Mouse (Mus musculus) forebrain, embryonic 10.5 days (tissue): ENCODE data around the gene Defb26. TPM values are rescaled to one million over a fixed set of nuclear protein-coding genes. Genes with fewer than 3 reads are reported as not detected.

Source experiments
- DNase-seq: peaks from one replicate; pipeline ENCODE4 v3.0.0-alpha.2; 2017; ENCODE audit warnings: low spot score; ENCODE audit errors: extremely low spot score
- H3K27ac ChIP-seq: fragments of 300-500 bp; sonication (generic); 2 replicates; pipeline ENCODE4 v1.5.1; 2016; ENCODE audit warnings: mild to moderate bottlenecking
- H3K27me3 ChIP-seq: fragments of 300-500 bp; sonication (generic); 2 replicates; pipeline ENCODE4 v1.6.1; 2016; ENCODE audit warnings: mild to moderate bottlenecking; ENCODE audit not compliant: poor library complexity, severe bottlenecking
- H3K36me3 ChIP-seq: fragments of 300-500 bp; sonication (generic); replicated peaks from 2 replicates; pipeline ENCODE4 v1.6.1; 2016; ENCODE audit warnings: mild to moderate bottlenecking, moderate library complexity
- H3K4me1 ChIP-seq: fragments of 300-500 bp; sonication (generic); 2 replicates; pipeline ENCODE4 v1.6.1; 2016
- H3K4me3 ChIP-seq: fragments of 300-500 bp; sonication (generic); 2 replicates; pipeline ENCODE4 v1.5.1; 2016; ENCODE audit warnings: mild to moderate bottlenecking, moderate library complexity
- H3K9me3 ChIP-seq: fragments of 300-500 bp; sonication (generic); 2 replicates; pipeline ENCODE4 v1.6.1; 2016; ENCODE audit warnings: mild to moderate bottlenecking, moderate library complexity
- WGBS: fragments of 180-500 bp; shearing (Covaris S2); methylation state at CpG from one replicate; pipeline ENCODE4 v1.1.7; 2016; 5-methylcytosine and 5-hydroxymethylcytosine counted together
- polyA plus RNA-seq: library from polyadenylated mRNA; unstranded; fragments of >200 nt; fragmentation: Nextera tagmentation; extraction: Ambion mirVana; gene quantifications from 2 replicates; pipeline ENCODE4 v1.2.1, GENCODE M21; 2016

Defb26 gene
- polyA plus RNA-seq, 1 experiment from 2014 or later = not detected

DNA sequence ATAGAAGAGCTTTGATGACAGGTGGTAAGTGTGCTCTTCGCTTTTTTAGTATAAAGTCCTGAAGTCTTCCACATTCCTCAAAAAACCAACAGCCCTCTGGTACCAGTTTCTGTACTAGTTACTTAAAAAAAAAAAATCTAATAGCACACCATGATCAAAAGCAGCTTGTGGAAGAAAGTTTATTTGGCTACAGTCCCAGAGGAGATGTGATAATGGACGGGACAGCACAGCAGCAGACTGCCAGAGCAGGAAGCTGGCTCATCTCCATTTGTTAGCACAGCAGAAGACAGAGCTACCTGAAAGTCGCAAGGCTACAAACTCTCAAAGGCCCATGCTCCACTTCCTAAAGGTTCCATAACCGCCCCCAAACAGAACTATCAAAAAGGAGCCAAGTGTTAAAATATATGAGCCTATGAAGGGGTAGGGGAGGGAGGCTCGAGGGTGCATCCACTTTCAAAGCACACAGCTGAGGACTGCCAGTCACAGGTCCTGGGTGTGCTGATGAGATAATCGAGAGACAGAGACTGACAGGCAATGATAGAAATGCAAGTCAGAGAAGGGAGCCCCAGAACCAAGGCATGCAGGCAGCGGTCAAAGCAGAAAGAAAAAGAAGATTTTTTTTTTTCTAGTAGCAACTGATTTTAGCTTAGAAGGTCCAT, 11.2 kb downstream of the Defb26 start:
- Histone ChIP-seq H3K36me3 (no peaks in the 10 kb centered on the region), H3K4me1 (no peaks in the 10 kb centered on the region), H3K4me3 (no peak overlapping the region), H3K27me3 (no peaks in the 10 kb centered on the region), H3K9me3 (no peaks in the 10 kb centered on the region), H3K27ac (no peak overlapping the region)
- 86% methylated on average over 7 of the region's 7 CpGs for WGBS
- DNase-seq = no peak

DNA sequence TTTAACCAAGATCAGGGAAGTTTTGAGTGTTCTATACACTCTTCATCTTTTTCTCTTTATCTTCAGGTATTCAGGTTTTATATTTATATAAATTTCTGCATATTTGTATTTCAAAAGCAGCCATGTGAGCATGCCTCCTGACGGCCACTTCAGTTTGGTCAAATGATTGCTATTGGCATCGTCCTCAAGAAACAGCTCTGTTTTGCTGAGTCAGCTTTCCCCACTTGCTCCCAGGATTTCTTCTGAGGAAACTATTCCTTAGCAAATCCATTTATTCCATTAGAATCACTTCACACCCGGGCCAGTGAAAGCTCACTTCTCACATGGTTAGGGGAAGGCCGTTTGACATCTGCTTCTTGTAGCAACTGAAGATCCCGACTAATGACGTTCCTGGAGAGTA, 13.5 kb downstream of the Defb26 start:
- no peak overlapping the region for H3K27ac ChIP-seq
- DNase-seq = no peak
- 88% methylated on average over 6 of the region's 6 CpGs for WGBS

GRCm38 (mm10) chr2:152493151-152493550, 18.3 kb downstream of the Defb26 start:
- 80% methylated on average over 6 of the region's 6 CpGs for WGBS
- H3K36me3 ChIP-seq = no peaks in the 10 kb centered on the region
- no peak overlapping the region for H3K4me3 ChIP-seq
- H3K4me1 ChIP-seq = no peaks in the 10 kb centered on the region
- no peak overlapping the region for H3K27ac ChIP-seq
- H3K27me3 ChIP-seq = no peaks in the 10 kb centered on the region
- no peaks in the 10 kb centered on the region for H3K9me3 ChIP-seq
- no peak for DNase-seq

More for the DNA sequence above, 13.5 kb downstream of the Defb26 start:
- Histone ChIP-seq H3K4me1 (no peaks in the 10 kb centered on the region), H3K36me3 (no peaks in the 10 kb centered on the region), H3K9me3 (no peaks in the 10 kb centered on the region), H3K4me3 (no peak overlapping the region), H3K27me3 (no peaks in the 10 kb centered on the region)

DNA sequence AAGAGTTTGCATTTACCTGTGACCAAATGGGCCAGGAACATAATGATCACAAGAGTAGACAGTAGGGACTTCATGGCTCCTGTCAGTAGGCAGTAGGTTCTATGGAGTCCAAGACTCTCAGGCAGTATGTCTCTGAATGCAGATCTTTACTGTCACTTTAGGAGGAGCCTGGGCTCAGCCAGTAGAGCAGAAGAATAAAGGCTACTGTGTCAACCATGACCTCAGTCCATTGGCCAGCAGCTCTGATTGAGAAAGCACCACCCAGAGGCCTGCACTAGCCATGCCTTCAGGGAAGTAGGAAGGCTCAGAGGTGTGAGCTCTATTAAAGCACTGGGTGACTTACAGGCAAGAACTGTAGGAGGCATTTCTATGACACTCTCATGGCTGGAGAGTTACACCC, 21.5 kb downstream of the Defb26 start, which contains the start of gene Defb22:
Gene Defb22 (minus strand): TSS at position 101 of the 400 bp plus-strand sequence.
- Histone ChIP-seq H3K4me3 (no peak within 1 kb of the TSS), H3K9me3 (0 out of 2 replicates have a peak, but pooled peaks cover 2% of the 10 kb centered on the region), H3K27ac (no peak within 1 kb of the TSS), H3K36me3 (no peaks in the 10 kb centered on the region), H3K4me1 (no peaks in the 10 kb centered on the region; the same call in 1 of the 2 replicates), H3K27me3 (no peaks in the 10 kb centered on the region)
- no peak for DNase-seq

DNA sequence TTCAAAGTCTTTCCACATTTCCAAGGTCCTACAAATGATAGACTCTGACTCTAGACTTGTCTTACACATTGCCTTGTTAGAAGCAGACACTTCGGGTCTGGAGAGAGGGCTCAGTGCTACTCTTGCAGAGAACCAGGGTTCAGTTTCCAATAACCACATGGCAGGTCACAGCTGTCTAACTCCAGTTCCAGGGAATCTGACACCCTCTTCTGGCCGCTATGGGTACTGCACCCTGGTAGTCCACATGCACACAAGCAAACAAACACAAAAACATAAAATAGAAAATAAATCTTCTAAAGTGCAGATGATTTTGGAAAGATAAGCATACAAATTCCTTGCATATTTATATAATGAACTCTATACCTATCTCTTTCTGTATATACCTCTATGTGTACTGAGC, 24.5 kb downstream of the Defb26 start:
- 0 out of 2 replicates have a peak, but pooled peaks cover 2% of the 10 kb centered on the region for H3K9me3 ChIP-seq
- H3K4me1 ChIP-seq = no peaks in the 10 kb centered on the region; the same call in 1 of the 2 replicates
- 74% methylated on average over 2 of the region's 2 CpGs for WGBS
- H3K36me3 ChIP-seq = no peaks in the 10 kb centered on the region
- H3K4me3 ChIP-seq = no peak overlapping the region
- H3K27ac ChIP-seq = no peak overlapping the region
- DNase-seq = no peak
- H3K27me3 ChIP-seq = no peaks in the 10 kb centered on the region

GRCm38 (mm10) chr2:152481726-152482125, 29.8 kb downstream of the Defb26 start:
- H3K4me3 ChIP-seq = no peak overlapping the region
- no peaks in the 10 kb centered on the region for H3K9me3 ChIP-seq
- no peak overlapping the region for H3K27ac ChIP-seq
- no peak for DNase-seq
- H3K36me3 ChIP-seq = no peaks in the 10 kb centered on the region
- H3K27me3 ChIP-seq = no peaks in the 10 kb centered on the region
- 87% methylated on average over 7 of the region's 7 CpGs for WGBS
- no peaks in the 10 kb centered on the region; the same call in 1 of the 2 replicates for H3K4me1 ChIP-seq

- Histone ChIP-seq H3K4me1 (no peaks in the 10 kb centered on the region; the same call in 1 of the 2 replicates), H3K27me3 (no peaks in the 10 kb centered on the region), H3K9me3 (no peaks in the 10 kb centered on the region), H3K36me3 (no peaks in the 10 kb centered on the region), H3K27ac (no peak overlapping the region), H3K4me3 (no peak overlapping the region)
- WGBS = 88% methylated on average over 3 of the region's 3 CpGs
- DNase-seq = no peak
Observed at GRCm38 (mm10) chr2:152480881-152481280, 30.6 kb downstream of the Defb26 start.

GRCm38 (mm10) chr2:152476763-152477162, 34.7 kb downstream of the Defb26 start, which contains the start of gene Defb20:
Gene Defb20, plus strand, starts transcription at chr2:152477063.
- Histone ChIP-seq H3K4me3 (no peak within 1 kb of the TSS), H3K4me1 (no peaks in the 10 kb centered on the region), H3K27me3 (no peaks in the 10 kb centered on the region), H3K36me3 (no peaks in the 10 kb centered on the region), H3K27ac (no peak within 1 kb of the TSS), H3K9me3 (no peaks in the 10 kb centered on the region)
- WGBS = 71% methylated on average over 2 of the region's 2 CpGs
- DNase-seq = no peak

- no peak for DNase-seq
- H3K4me1 ChIP-seq = no peaks in the 10 kb centered on the region
- no peak overlapping the region for H3K4me3 ChIP-seq
- 38% methylated on average over 3 of the region's 3 CpGs for WGBS
- H3K36me3 ChIP-seq = no peaks in the 10 kb centered on the region
- no peaks in the 10 kb centered on the region for H3K27me3 ChIP-seq
- no peaks in the 10 kb centered on the region for H3K9me3 ChIP-seq
- no peak overlapping the region for H3K27ac ChIP-seq
Observed at GRCm38 (mm10) chr2:152472434-152472833, 39.1 kb downstream of the Defb26 start.

- Histone ChIP-seq H3K9me3 (no peaks in the 10 kb centered on the region), H3K27ac (no peak overlapping the region), H3K27me3 (no peaks in the 10 kb centered on the region), H3K36me3 (no peaks in the 10 kb centered on the region), H3K4me3 (no peak overlapping the region), H3K4me1 (no peaks in the 10 kb centered on the region)
- DNase-seq = no peak
- WGBS = 39% methylated on average over 7 of the region's 7 CpGs
Observed at GRCm38 (mm10) chr2:152470973-152471372, 40.5 kb downstream of the Defb26 start.

GRCm38 (mm10) chr2:152464570-152465150, 46.8 kb downstream of the Defb26 start, which contains the start of gene Defb23:
Gene Defb23, minus strand, starts transcription at chr2:152464620.
- Histone ChIP-seq H3K36me3 (no peaks in the 10 kb centered on the region), H3K4me1 (no peaks in the 10 kb centered on the region), H3K4me3 (no peak within 1 kb of the TSS), H3K27ac (no peak within 1 kb of the TSS), H3K9me3 (peaks cover 5% of the 10 kb centered on the region; the same call in 1 of the 2 replicates), H3K27me3 (no peaks in the 10 kb centered on the region)
- 89% methylated on average over 3 of the region's 3 CpGs for WGBS
- no peak for DNase-seq

DNA sequence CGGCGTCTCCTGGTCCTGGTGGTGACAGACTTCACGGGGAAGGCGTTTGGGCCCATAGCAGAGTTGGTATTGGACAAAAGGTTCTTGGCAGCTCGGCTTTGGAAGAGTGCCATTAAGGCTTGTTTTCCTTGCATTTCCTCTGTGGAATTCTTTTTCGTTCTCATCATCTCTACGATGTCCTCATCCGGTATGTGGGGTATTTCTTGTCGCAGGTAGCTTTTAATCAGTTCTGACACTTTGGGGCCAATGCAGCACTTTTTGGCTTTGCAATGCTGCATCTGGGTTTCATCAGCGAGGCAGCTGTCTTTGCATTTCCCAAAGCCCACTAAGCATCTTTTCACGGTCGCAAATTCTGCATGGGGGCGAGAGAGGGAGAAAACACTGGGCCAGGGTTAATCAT, 52.3 kb downstream of the Defb26 start:
- Histone ChIP-seq H3K4me1 (no peaks in the 10 kb centered on the region), H3K27ac (no peak overlapping the region), H3K9me3 (no peaks in the 10 kb centered on the region), H3K36me3 (no peaks in the 10 kb centered on the region), H3K4me3 (no peak overlapping the region), H3K27me3 (no peaks in the 10 kb centered on the region)
- no peak for DNase-seq
- WGBS = 81% methylated on average over 13 of the region's 13 CpGs
